Comparison of ENCODE assay signal across 8 mouse cellular contexts in the genomic region with DNA sequence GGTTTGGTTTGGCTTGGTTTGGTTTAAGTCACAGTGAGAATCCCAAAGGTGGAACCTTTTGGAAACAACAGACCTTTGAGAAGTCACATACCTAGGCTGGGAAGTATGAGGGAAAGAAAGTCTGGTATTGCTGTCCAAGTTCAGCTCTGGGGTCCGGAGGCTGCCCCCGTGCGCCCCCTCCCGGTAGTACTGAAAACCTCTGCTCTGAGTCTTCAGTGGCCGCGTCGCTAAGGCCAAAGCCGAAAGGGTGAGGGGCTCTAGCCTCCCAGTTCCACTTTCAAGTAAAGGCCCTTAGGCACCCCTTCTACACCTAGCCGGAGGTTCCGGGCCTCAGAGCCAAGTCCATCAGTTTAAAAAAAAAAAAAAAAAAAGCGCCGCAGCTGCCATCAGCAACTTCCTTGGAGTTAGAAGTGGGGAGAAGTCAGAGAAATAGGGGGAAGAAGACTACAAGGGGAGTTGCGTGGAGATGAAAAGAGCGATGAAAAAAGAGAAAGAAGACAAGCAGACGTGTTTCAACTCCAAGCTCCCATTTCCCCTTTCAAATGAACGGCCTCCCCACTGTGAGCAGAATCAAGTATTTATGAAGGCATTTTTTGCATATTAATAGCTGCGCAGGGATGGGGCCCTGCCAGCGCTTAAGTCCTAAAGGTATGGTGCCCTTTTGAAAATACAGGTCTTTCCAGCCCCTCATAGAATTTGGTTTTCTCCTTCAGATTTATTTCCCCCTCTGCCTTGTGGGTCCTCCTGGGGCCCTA.
DNase-seq lines count a peak whose midpoint lies in the region; ATAC-seq and TF ChIP-seq lines count a peak whose summit lies in the region.

No protein-coding gene starts in this region.

- H3K4me3 ChIP-seq in G1E (ENCODE audit: low read depth, low read length), result no peak overlapping the region; the same call in 1 of the 2 replicates
- no peak overlapping the region for H3K4me3 ChIP-seq in forebrain, embryonic 16.5 days (replicated peaks; ENCODE audit: low read length)
- H3K4me3 ChIP-seq in hindbrain, embryonic 11.5 days (ENCODE audit: low read depth, low read length), result no peak overlapping the region
- H3K4me3 ChIP-seq in macrophage (ENCODE audit: inconsistent target), result peak overlapping the region; percentile 15; the same call in 1 of the 2 replicates

- H3K79me2 ChIP-seq in macrophage (ENCODE audit: inconsistent target), result no peaks in the 10 kb centered on the region

- 11% methylated on average over 18 of the region's 18 CpGs for WGBS in forebrain, embryonic 16.5 days
- 9% methylated on average over 18 of the region's 18 CpGs for WGBS in hindbrain, embryonic 11.5 days
- WGBS in macrophage (ENCODE audit: missing documents), result 18% methylated on average over 16 of the region's 18 CpGs

- no peaks in the 10 kb centered on the region for H3K9me3 ChIP-seq in G1E (replicated peaks)
- H3K9me3 ChIP-seq in forebrain, embryonic 16.5 days (ENCODE audit: control insufficient read depth, low read length), result no peaks in the 10 kb centered on the region
- no peaks in the 10 kb centered on the region for H3K9me3 ChIP-seq in hindbrain, embryonic 11.5 days (ENCODE audit: control insufficient read depth, low read length)

- H3K27ac ChIP-seq in forebrain, embryonic 16.5 days (ENCODE audit: low read length), result no peak overlapping the region
- H3K27ac ChIP-seq in hindbrain, embryonic 11.5 days (ENCODE audit: low read depth, low read length), result no peak overlapping the region
- no peak overlapping the region for H3K27ac ChIP-seq in macrophage

- ATAC-seq in G1E (ENCODE audit: extremely low read depth, insufficient number of reproducible peaks, low FRiP score, poor library complexity, severe bottlenecking), result peak; percentile 46; the same call in 1 of the 2 replicates
- peak; percentile 64 for ATAC-seq in forebrain, embryonic 16.5 days
- ATAC-seq in hindbrain, embryonic 11.5 days (ENCODE audit: low FRiP score), result peak; percentile 35; the same call in 1 of the 2 replicates

- peak; percentile 73 for TF ChIP-seq CTCF in G1E (IDR thresholded peaks at IDR 0.05; ENCODE audit: low read depth, low read length)

- H3K27me3 ChIP-seq in G1E (ENCODE audit: insufficient read depth, low read length), result peaks cover 33% of the 10 kb centered on the region
- H3K27me3 ChIP-seq in forebrain, embryonic 16.5 days (replicated peaks; ENCODE audit: control insufficient read depth, insufficient read depth, low read length), result no peaks in the 10 kb centered on the region
- no peaks in the 10 kb centered on the region for H3K27me3 ChIP-seq in hindbrain, embryonic 11.5 days (ENCODE audit: control insufficient read depth, insufficient read depth, low read length)

- peak overlapping the region; percentile 30 for H3K4me2 ChIP-seq in forebrain, embryonic 16.5 days (ENCODE audit: low read length)
- no peak overlapping the region; the same call in 1 of the 2 replicates for H3K4me2 ChIP-seq in hindbrain, embryonic 11.5 days (replicated peaks; ENCODE audit: low read depth, low read length)

- peak; percentile 54 for DNase-seq in G1E (ENCODE audit: low spot score)
- peak; percentile 76 to 90 for DNase-seq in cerebellum, adult 18-20 months
- DNase-seq in hindbrain, embryonic 11.5 days (ENCODE audit: low spot score), result peak; percentile 85
- DNase-seq in layer of hippocampus, postnatal 36 days, result peak; percentile 57 to 60
- DNase-seq in right cerebral cortex, adult 2 months (ENCODE audit: low spot score in 2 of 2), result peak; percentile 50 to 67
- DNase-seq in urinary bladder, postnatal 25 days (ENCODE audit: low spot score), result peak; percentile 83

- H3K9ac ChIP-seq in forebrain, embryonic 16.5 days (replicated peaks; ENCODE audit: low read depth, low read length), result no peak overlapping the region
- peak overlapping the region; percentile 20; the same call in 1 of the 2 replicates for H3K9ac ChIP-seq in hindbrain, embryonic 11.5 days (ENCODE audit: low read depth, low read length)

- peaks cover 15% of the 10 kb centered on the region for H3K4me1 ChIP-seq in G1E (ENCODE audit: insufficient read depth, low read depth, low read length)
- H3K4me1 ChIP-seq in forebrain, embryonic 16.5 days (replicated peaks; ENCODE audit: control insufficient read depth, insufficient read depth, low read length), result no peaks in the 10 kb centered on the region; the same call in 1 of the 2 replicates
- no peaks in the 10 kb centered on the region for H3K4me1 ChIP-seq in hindbrain, embryonic 11.5 days (replicated peaks; ENCODE audit: control insufficient read depth, insufficient read depth, low read length)

- no peaks in the 10 kb centered on the region for H3K36me3 ChIP-seq in G1E (replicated peaks)
- H3K36me3 ChIP-seq in forebrain, embryonic 16.5 days (ENCODE audit: control insufficient read depth, insufficient read depth), result no peaks in the 10 kb centered on the region
- no peaks in the 10 kb centered on the region for H3K36me3 ChIP-seq in hindbrain, embryonic 11.5 days (ENCODE audit: control insufficient read depth, insufficient read depth, low read length)
- H3K36me3 ChIP-seq in macrophage (ENCODE audit: inconsistent target), result no peaks in the 10 kb centered on the region
